21 mouse cellular contexts compared by ENCODE assay signal in the genomic region with DNA sequence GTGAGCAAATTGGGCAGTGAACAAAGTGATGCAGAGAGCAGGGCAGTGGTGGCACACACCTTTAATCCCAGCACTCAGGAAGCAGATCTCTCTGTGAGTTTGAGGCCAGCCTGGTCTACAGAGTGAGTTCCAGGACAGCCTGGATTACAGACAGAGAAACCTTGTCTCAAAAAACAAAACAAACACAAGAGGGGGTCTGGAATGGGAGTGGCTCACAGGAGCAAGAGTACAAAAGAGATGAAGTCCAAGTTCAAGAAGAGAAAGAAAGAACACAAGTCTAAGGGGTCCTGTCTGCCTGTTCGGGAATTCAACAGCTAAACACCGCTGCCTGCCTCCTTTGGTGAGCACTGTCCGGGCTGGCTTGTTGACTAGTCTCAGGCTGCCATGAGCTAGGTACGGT. TPM values are rescaled to one million over a fixed set of nuclear protein-coding genes. Genes with fewer than 3 reads are reported as not detected.
DNase-seq lines count a peak whose midpoint lies in the region; ATAC-seq lines count a peak whose summit lies in the region.
"Had no signal": no experiment of that assay in that cellular context is flagged by ENCODE, and none has a peak within 500 bp of the region (broad histone marks: within the 10 kb centered on the region; RNA-seq: fewer than 3 reads in every experiment).

No protein-coding gene starts in this region.

- no peaks in the 10 kb centered on the region; the same call in 1 of the 2 replicates for H3K9me3 ChIP-seq in forebrain, embryonic 13.5 days (replicated peaks)
- H3K9me3 ChIP-seq in forebrain, embryonic 11.5 days (ENCODE audit: control insufficient read depth, low read length): no peaks in the 10 kb centered on the region
- H3K9me3 ChIP-seq: embryonic facial prominence, embryonic 10.5 days had no signal

- peak; percentile 9 for DNase-seq in cerebellum, adult 9-11 months
- DNase-seq in cerebellum, adult 9-10 months: no peak
- no peak for DNase-seq in forebrain, embryonic 11.5 days (ENCODE audit: low spot score)
- DNase-seq in ES-CJ7 (ENCODE audit: low read depth, low spot score) (peak; percentile 48), ZHBTc4 (ENCODE audit: low read depth, low spot score) (peak; percentile 51)
- no peak for DNase-seq in embryo, embryonic 11 days
- DNase-seq: adrenal gland, adult 2 months; adrenal gland, postnatal 10 days; adrenal gland, postnatal 25 days; B cell, adult 2 months; cerebellum, adult 11 months; cerebellum, adult 8-10 months; cerebellum, postnatal 14 days; cerebellum, postnatal 36 days; forebrain, postnatal 0 days had no signal

- 0 out of 2 replicates have a peak overlapping the region, but pooled peaks have one; percentile 6 for H3K27ac ChIP-seq in forebrain, embryonic 13.5 days
- H3K27ac ChIP-seq in forebrain, embryonic 11.5 days (ENCODE audit: low read depth, low read length): no peak overlapping the region
- H3K27ac ChIP-seq: embryonic facial prominence, embryonic 10.5 days; embryonic facial prominence, embryonic 12.5 days had no signal

- 60% methylated on average over 4 of the region's 4 CpGs for WGBS in forebrain, embryonic 13.5 days
- WGBS in forebrain, embryonic 11.5 days: 70% methylated on average over 4 of the region's 4 CpGs

- no peak for ATAC-seq in forebrain, embryonic 13.5 days
- no peak for ATAC-seq in forebrain, embryonic 11.5 days (replicated peaks; ENCODE audit: low FRiP score)
- ATAC-seq: CD4-positive, CD25-positive, alpha-beta regulatory T cell, adult 4 months; forebrain, embryonic 14.5 days; forebrain, postnatal 0 days had no signal

- H3K4me1 ChIP-seq in forebrain, embryonic 13.5 days: peaks cover 33% of the 10 kb centered on the region
- peaks cover 5% of the 10 kb centered on the region; the same call in 1 of the 2 replicates for H3K4me1 ChIP-seq in forebrain, embryonic 11.5 days (replicated peaks; ENCODE audit: control insufficient read depth, insufficient read depth, low read length)
- H3K4me1 ChIP-seq: embryonic facial prominence, embryonic 12.5 days had no signal

- H3K4me3 ChIP-seq in forebrain, embryonic 13.5 days: no peak overlapping the region
- no peak overlapping the region for H3K4me3 ChIP-seq in forebrain, embryonic 11.5 days (ENCODE audit: low read depth, low read length)
- H3K4me3 ChIP-seq: embryonic facial prominence, embryonic 10.5 days; embryonic facial prominence, embryonic 12.5 days had no signal

- no peak overlapping the region for H3K9ac ChIP-seq in forebrain, embryonic 13.5 days
- H3K9ac ChIP-seq in forebrain, embryonic 11.5 days (ENCODE audit: low read length): no peak overlapping the region
- H3K9ac ChIP-seq: embryonic facial prominence, embryonic 12.5 days; forebrain, postnatal 0 days had no signal

- no peak overlapping the region for H3K4me2 ChIP-seq in forebrain, embryonic 13.5 days
- no peak overlapping the region for H3K4me2 ChIP-seq in forebrain, embryonic 11.5 days (ENCODE audit: low read depth, low read length, severe bottlenecking)
- H3K4me2 ChIP-seq: embryonic facial prominence, embryonic 12.5 days had no signal

- no peaks in the 10 kb centered on the region for H3K27me3 ChIP-seq in forebrain, embryonic 13.5 days
- H3K27me3 ChIP-seq in forebrain, embryonic 11.5 days (ENCODE audit: control insufficient read depth, insufficient read depth, low read length): no peaks in the 10 kb centered on the region
- H3K27me3 ChIP-seq: CH12.LX; embryonic facial prominence, embryonic 12.5 days had no signal

- peaks cover 27% of the 10 kb centered on the region for H3K36me3 ChIP-seq in forebrain, embryonic 13.5 days (ENCODE audit: poor library complexity, severe bottlenecking)
- H3K36me3 ChIP-seq in forebrain, embryonic 11.5 days (ENCODE audit: control insufficient read depth, insufficient read depth, low read length): no peaks in the 10 kb centered on the region; the same call in 1 of the 2 replicates
- H3K36me3 ChIP-seq: embryonic facial prominence, embryonic 12.5 days had no signal

RNA-seq across cellular contexts. Expression of a gene that starts 13.1 kb away (rescaled TPM):
- 71.3 and 88.7 TPM in 2 replicates for polyA plus RNA-seq in forebrain, embryonic 13.5 days (2015; fragmentation: Nextera tagmentation; extraction: Ambion mirVana)
- polyA plus RNA-seq in forebrain, embryonic 11.5 days (2014; fragmentation: Nextera tagmentation; extraction: Ambion mirVana): 30.0 and 35.9 TPM in 2 replicates

Comparison
In these comparisons a context has a peak if more than half of its experiments do, and no peak if none do; other contexts are left out.
1. DNase-seq: peak in cerebellum, adult 9-11 months (single experiment), ES-CJ7 (single experiment) and ZHBTc4 (single experiment); none in cerebellum, adult 9-10 months (single experiment), forebrain, embryonic 11.5 days (single experiment) and embryo, embryonic 11 days (single experiment).